Mouse (Mus musculus) liver, adult 2 months (tissue): Measurements from ENCODE around the gene Mettl16.

Experiments
- CTCF ChIP-seq: fragments of 200-500 bp; IDR thresholded peaks from 2 replicates; pipeline ENCODE4 v1.5.1; 2011; ENCODE audit warnings: low read depth, low read length, control low read depth
- POLR2A ChIP-seq: fragments of 200-500 bp; IDR thresholded peaks from 2 replicates; pipeline ENCODE4 v1.6.1; 2011; ENCODE audit warnings: low read length, control low read depth; ENCODE audit not compliant: insufficient read depth; ENCODE audit errors: extremely low read depth

DNA sequence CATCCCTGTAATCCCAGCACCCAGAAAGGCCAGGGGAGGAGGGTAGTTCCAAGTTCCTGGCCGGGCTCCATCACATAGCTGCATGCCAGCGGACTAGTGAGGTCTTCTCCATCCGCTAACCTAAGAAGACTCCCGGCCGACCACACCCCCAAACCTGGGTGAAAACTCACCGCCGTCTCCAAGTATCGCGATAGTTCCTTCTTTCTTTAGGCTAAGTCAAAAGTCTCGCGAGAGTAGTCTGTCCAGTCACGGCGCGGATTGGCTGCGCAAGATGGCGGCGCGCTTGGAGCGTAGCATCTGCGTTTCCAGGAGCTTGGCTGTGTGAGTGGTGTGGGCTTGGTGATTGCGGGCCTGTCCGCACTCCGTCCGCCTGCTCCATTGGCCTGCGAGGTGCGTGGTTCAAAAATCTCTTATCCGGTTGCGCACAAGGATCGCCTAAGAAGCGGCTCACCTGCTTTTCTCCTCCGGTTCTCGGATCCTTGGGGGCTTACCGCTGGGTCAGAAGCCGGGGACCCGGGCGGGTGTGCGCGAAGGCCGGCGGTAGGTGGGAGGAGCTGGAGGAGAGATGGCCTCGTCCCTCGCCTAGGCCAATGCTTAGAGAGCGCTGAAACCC lies at the start of gene Mettl16:
- TF ChIP-seq POLR2A (0 out of 2 replicates have a peak, but pooled peaks have one; percentile 36), CTCF (no peak)
